Mouse (Mus musculus) heart, embryonic 16.5 days (tissue): ENCODE data around the gene Sh2b3. TPM values are rescaled to one million over a fixed set of nuclear protein-coding genes. Genes with fewer than 3 reads are reported as not detected.

ENCODE experiments used
- ATAC-seq: fragments of 200-750 bp; cut with Nextera tagmentation; replicated peaks from 2 replicates; pipeline ENCODE4 v1.8.0; 2017; ENCODE audit warnings: moderate number of reproducible peaks; ENCODE audit not compliant: insufficient read depth, low FRiP score; ENCODE audit errors: extremely low read depth
- H3K27ac ChIP-seq: fragments of 300-500 bp; sonication (generic); 2 replicates; pipeline ENCODE4 v1.5.1; 2014; ENCODE audit warnings: mild to moderate bottlenecking, low read length, control low read depth, moderate library complexity
- H3K27me3 ChIP-seq: fragments of 300-500 bp; sonication (generic); 2 replicates; pipeline ENCODE4 v1.6.1; 2014; ENCODE audit warnings: low read length, mixed read lengths; ENCODE audit not compliant: control insufficient read depth, insufficient read depth
- H3K36me3 ChIP-seq: fragments of 300-500 bp; sonication (generic); 2 replicates; pipeline ENCODE4 v1.6.1; 2014; ENCODE audit not compliant: control insufficient read depth, insufficient read depth
- H3K4me1 ChIP-seq: fragments of 300-500 bp; sonication (generic); 2 replicates; pipeline ENCODE4 v1.6.1; 2014; ENCODE audit warnings: low read length, mixed read lengths; ENCODE audit not compliant: control insufficient read depth, insufficient read depth
- H3K4me2 ChIP-seq: fragments of 300-500 bp; sonication (generic); 2 replicates; pipeline ENCODE4 v1.6.1; 2014; ENCODE audit warnings: low read depth, mild to moderate bottlenecking, control low read depth, low read length
- H3K4me3 ChIP-seq: fragments of 300-500 bp; sonication (generic); 2 replicates; pipeline ENCODE4 v1.5.1; 2014; ENCODE audit warnings: mild to moderate bottlenecking, control low read depth, low read length
- H3K9ac ChIP-seq: fragments of 300-500 bp; sonication (generic); 2 replicates; pipeline ENCODE4 v1.6.1; 2014; ENCODE audit warnings: low read length, control low read depth
- H3K9me3 ChIP-seq: fragments of 300-500 bp; sonication (generic); replicated peaks from 2 replicates; pipeline ENCODE4 v1.6.1; 2016; ENCODE audit warnings: low read length; ENCODE audit not compliant: control insufficient read depth
- WGBS: fragments of 180-500 bp; shearing (Covaris S2); extraction: QIAGEN DNeasy Blood & Tissue Kit; methylation state at CpG from one replicate; pipeline ENCODE4 v1.1.7; 2014; 5-methylcytosine and 5-hydroxymethylcytosine counted together
- polyA plus RNA-seq: library from polyadenylated mRNA; unstranded; fragments of >200 nt; fragmentation: Nextera tagmentation; extraction: Ambion mirVana; gene quantifications from 2 replicates; pipeline ENCODE4 v1.2.1, GENCODE M21; 2015

The Sh2b3 gene
- polyA plus RNA-seq, 1 experiment from 2014 or later = 12.0 TPM

GRCm38 (mm10) chr5:121838341-121839127 lies 1.1 kb upstream of the Sh2b3 start:
- peaks cover 6% of the 10 kb centered on the region for H3K27me3 ChIP-seq
- H3K4me3 ChIP-seq = peak overlapping the region; percentile 72
- no peaks in the 10 kb centered on the region for H3K36me3 ChIP-seq
- peak overlapping the region; percentile 97 for H3K4me2 ChIP-seq
- H3K9me3 ChIP-seq = no peaks in the 10 kb centered on the region
- peaks cover 44% of the 10 kb centered on the region for H3K4me1 ChIP-seq
- WGBS = 1% methylated on average over 46 of the region's 46 CpGs
- ATAC-seq = no peak
- peak overlapping the region; percentile 74 for H3K27ac ChIP-seq
- peak overlapping the region; percentile 77 for H3K9ac ChIP-seq

DNA sequence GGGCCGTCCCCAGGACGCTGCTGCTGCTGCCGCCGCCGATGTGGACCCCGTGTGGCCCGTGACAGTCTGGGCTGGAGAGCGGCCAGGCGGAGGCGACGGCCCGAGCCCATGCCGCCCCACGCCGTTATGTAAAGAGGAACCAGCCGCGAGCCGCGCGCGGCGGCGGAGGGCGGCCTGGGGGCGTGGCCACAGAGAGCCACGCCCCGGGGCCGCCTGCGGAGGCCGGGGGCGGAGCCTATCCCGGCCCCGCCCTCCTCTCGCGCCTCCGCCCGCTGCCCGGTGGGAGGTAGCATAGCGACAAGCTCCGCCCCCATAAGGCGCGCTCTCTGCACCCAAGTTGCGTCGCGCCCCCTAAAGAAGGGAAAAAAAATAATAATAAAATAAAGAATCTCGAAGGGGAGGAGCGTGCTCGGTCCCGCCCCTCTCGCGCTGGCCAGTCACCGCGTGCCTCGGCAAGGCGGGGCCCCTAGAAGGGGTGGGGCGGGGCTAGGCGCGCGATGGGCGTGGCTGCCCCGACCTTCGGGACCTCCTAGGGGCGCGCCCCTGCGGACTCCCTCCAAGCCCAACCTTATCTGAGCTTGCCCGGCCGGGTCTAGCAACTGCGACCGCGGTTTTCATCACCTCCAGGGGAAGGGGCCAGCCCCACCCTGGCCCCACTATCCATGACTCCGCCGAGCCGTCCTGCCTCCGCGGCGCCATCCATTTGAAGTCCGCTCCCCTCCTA lies 592 bp downstream of the Sh2b3 start:
- Histone ChIP-seq H3K4me3 (peak overlapping the region; percentile 72), H3K9ac (peak overlapping the region; percentile 91), H3K4me1 (peaks cover 47% of the 10 kb centered on the region), H3K27ac (peak overlapping the region; percentile 87), H3K36me3 (no peaks in the 10 kb centered on the region), H3K4me2 (peak overlapping the region; percentile 97), H3K27me3 (no peaks in the 10 kb centered on the region), H3K9me3 (no peaks in the 10 kb centered on the region)
- peak; percentile 84 for ATAC-seq
- under 1% methylated on average over 71 of the region's 77 CpGs for WGBS

DNA sequence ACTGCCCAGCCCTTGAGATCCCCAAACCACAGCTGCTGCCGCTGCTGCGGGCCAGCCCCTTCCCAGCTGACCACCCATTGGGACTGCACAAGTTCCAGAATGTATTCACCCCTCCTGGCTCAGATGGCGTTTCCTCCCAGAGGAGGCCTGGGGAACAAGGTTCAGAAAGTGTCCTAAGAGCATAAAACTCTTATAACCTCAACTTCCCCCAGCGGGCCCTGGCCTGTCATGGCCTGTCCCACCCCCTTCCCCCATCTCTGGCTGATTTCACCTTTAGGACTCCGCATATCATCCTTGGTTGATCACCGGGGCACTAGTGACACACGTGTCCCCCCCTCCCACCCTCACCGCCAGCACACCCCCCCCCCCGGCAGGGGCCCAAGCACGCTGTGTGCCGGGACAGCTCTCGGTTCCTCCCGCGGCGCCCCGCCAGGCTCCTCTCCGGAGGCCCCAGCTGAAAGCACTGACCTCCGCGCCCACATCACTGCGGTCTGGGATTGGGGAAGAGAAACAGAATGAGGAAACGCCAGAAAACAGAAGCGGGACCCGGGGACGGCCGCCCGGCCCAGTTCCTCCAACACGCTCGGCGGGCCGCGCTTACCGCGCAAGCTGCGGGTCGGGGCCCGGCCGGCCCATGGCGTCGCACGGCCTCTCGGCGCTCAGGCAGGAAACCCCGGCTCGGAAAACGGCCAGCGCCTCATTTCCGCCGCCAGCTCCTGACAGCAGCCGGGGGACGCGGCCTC lies 1.3 kb downstream of the Sh2b3 start:
- Histone ChIP-seq H3K27me3 (no peaks in the 10 kb centered on the region), H3K4me3 (peak overlapping the region; percentile 72), H3K27ac (peak overlapping the region; percentile 87), H3K9me3 (no peaks in the 10 kb centered on the region), H3K4me1 (peaks cover 48% of the 10 kb centered on the region), H3K9ac (peak overlapping the region; percentile 91), H3K36me3 (no peaks in the 10 kb centered on the region), H3K4me2 (peak overlapping the region; percentile 97)
- under 1% methylated on average over 50 of the region's 51 CpGs for WGBS
- ATAC-seq = peak; percentile 8; the same call in 1 of the 2 replicates

DNA sequence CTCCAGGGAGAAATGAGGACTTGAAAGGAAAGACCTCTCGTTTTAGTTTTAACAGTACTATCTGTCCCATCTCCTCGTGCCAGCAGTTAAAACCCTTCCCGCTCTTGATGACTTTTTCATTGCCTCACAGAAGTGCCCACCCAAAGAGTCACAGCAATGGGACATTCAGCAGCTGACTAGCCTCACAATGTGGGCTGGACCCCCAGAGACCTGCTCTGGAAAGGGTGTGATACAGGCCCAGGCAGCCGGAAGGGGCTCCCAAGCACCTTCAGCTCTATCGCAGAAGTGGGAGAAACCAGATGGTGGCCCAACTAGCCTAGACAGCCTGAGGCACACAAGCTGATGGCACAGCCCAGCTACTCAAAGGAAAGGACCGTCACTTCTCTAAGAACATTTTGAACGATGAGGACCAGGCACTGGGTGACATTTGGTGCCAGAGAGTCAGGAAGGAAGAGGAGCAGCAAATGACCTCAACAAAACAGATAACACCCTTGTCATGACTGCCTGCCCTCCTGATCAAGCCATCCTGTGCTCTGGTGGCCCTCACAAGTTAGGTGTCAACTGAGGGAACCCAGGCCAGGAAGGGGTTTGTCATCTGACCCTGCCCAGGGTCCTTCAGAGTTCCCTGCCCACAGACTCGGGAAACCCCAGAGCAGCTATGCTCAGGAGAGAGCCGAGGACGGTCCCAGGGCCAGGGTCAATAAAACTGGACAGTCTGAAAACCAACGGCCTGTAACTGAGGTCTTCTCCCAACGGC lies 2.3 kb downstream of the Sh2b3 start:
- Histone ChIP-seq H3K27me3 (no peaks in the 10 kb centered on the region), H3K9me3 (no peaks in the 10 kb centered on the region), H3K4me2 (peak overlapping the region; percentile 97), H3K27ac (peak overlapping the region; percentile 87), H3K4me3 (peak overlapping the region; percentile 72), H3K4me1 (peaks cover 48% of the 10 kb centered on the region), H3K9ac (peak overlapping the region; percentile 91), H3K36me3 (no peaks in the 10 kb centered on the region)
- 20% methylated on average over 12 of the region's 12 CpGs for WGBS
- ATAC-seq = no peak

GRCm38 (mm10) chr5:121834241-121834606 lies 3.2 kb downstream of the Sh2b3 start:
- Histone ChIP-seq H3K9ac (no peak overlapping the region), H3K36me3 (no peaks in the 10 kb centered on the region)

GRCm38 (mm10) chr5:121833572-121834240 lies 3.7 kb downstream of the Sh2b3 start:
- H3K9ac ChIP-seq = no peak overlapping the region
- H3K36me3 ChIP-seq = no peaks in the 10 kb centered on the region
- peaks cover 51% of the 10 kb centered on the region for H3K4me1 ChIP-seq
- no peaks in the 10 kb centered on the region for H3K27me3 ChIP-seq
- peak overlapping the region; percentile 72 for H3K4me3 ChIP-seq
- H3K27ac ChIP-seq = peak overlapping the region; percentile 87
- ATAC-seq = 0 out of 2 replicates have a peak, but pooled peaks have one; percentile 3
- no peaks in the 10 kb centered on the region for H3K9me3 ChIP-seq
- peak overlapping the region; percentile 97 for H3K4me2 ChIP-seq
- WGBS = 46% methylated on average over 10 of the region's 10 CpGs

More at GRCm38 (mm10) chr5:121834241-121834606, 3.2 kb downstream of the Sh2b3 start:
- Histone ChIP-seq H3K4me1 (peaks cover 49% of the 10 kb centered on the region), H3K27ac (peak overlapping the region; percentile 87), H3K27me3 (no peaks in the 10 kb centered on the region), H3K4me3 (peak overlapping the region; percentile 72), H3K9me3 (no peaks in the 10 kb centered on the region), H3K4me2 (peak overlapping the region; percentile 97)
- no peak for ATAC-seq
- WGBS = 65% methylated on average over 7 of the region's 7 CpGs

DNA sequence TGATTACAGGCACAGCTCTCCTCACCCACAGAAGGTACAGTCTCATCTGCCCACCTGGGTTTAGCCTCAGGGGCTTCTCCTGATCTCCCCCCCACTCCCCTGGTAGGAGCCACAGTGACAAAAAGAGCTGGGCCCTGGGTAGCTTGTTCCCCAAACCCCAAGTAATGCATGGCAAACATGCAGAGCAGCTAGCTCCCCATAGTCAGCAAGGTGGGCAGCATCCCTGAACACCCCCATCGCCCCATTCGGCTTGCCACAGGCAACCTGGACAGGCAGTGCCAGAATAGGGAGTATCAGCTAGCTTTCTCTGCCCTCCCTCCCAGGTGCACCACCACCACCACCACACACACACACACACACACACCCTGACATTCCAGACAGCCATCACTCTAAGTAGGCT lies 4.3 kb downstream of the Sh2b3 start:
- 0 out of 2 replicates have a peak overlapping the region, but pooled peaks have one; percentile 72 for H3K4me3 ChIP-seq
- ATAC-seq = no peak
- H3K27me3 ChIP-seq = no peaks in the 10 kb centered on the region
- peaks cover 4% of the 10 kb centered on the region; the same call in 1 of the 2 replicates for H3K36me3 ChIP-seq
- H3K27ac ChIP-seq = peak overlapping the region; percentile 64
- peak overlapping the region; percentile 97 for H3K4me2 ChIP-seq
- H3K9ac ChIP-seq = no peak overlapping the region
- peaks cover 50% of the 10 kb centered on the region for H3K4me1 ChIP-seq
- 93% methylated on average over 2 of the region's 2 CpGs for WGBS
- H3K9me3 ChIP-seq = no peaks in the 10 kb centered on the region
